Comparison of ENCODE assay signal across 22 mouse cellular contexts in genomic region chr12:35022066-35022465, GRCm38 (mm10). TPM values are rescaled to one million over a fixed set of nuclear protein-coding genes. Genes with fewer than 3 reads are reported as not detected.
DNase-seq lines count a peak whose midpoint lies in the region; ATAC-seq and TF ChIP-seq lines count a peak whose summit lies in the region.
"Had no signal": no experiment of that assay in that cellular context is flagged by ENCODE, and none has a peak within 500 bp of the region (broad histone marks: within the 10 kb centered on the region; RNA-seq: fewer than 3 reads in every experiment).

No protein-coding gene starts in this region.

- no peaks in the 10 kb centered on the region for H3K36me3 ChIP-seq in liver, postnatal 0 days (replicated peaks; ENCODE audit: insufficient read depth, low read length)
- H3K36me3 ChIP-seq: embryonic facial prominence, embryonic 15.5 days; forebrain, embryonic 10.5 days; hindbrain, embryonic 12.5 days had no signal

- H3K9me3 ChIP-seq in liver, postnatal 0 days (ENCODE audit: low read length): no peaks in the 10 kb centered on the region
- H3K9me3 ChIP-seq: embryonic facial prominence, embryonic 15.5 days; forebrain, embryonic 10.5 days; hindbrain, embryonic 12.5 days had no signal

- peak; percentile 11 to 20 for DNase-seq in cerebellum, postnatal 14 days
- no peak for DNase-seq in cerebellum, adult 18-20 months
- DNase-seq in liver, postnatal 0 days: peak; percentile 27
- DNase-seq in liver: no peak
- peak; percentile 36 for DNase-seq in lung, postnatal 36 days
- no peak for DNase-seq in lung, postnatal 4 days
- peak; percentile 53 for DNase-seq in Muller cell, postnatal 12 days (ENCODE audit: inconsistent ontology term)
- DNase-seq: adrenal gland, adult 2 months; adrenal gland, postnatal 25 days; cerebellum, adult 2 months; gastrocnemius, adult 2 months; gastrocnemius, postnatal 25 days; heart, postnatal 10 days; heart, postnatal 4 days had no signal

- ATAC-seq in liver, postnatal 0 days: no peak
- ATAC-seq: forebrain, embryonic 14.5 days; hindbrain, embryonic 16.5 days had no signal

- no peak overlapping the region for H3K27ac ChIP-seq in liver, postnatal 0 days (ENCODE audit: low read depth)
- H3K27ac ChIP-seq: embryonic facial prominence, embryonic 15.5 days; forebrain, embryonic 10.5 days; gastrocnemius, adult 2 months; hindbrain, embryonic 12.5 days had no signal

- peaks cover 2% of the 10 kb centered on the region; the same call in 1 of the 2 replicates for H3K4me1 ChIP-seq in liver, postnatal 0 days (ENCODE audit: insufficient read depth)
- H3K4me1 ChIP-seq: embryonic facial prominence, embryonic 15.5 days; hindbrain, embryonic 12.5 days had no signal

- no peak for TF ChIP-seq CTCF in liver, postnatal 0 days (IDR thresholded peaks at IDR 0.05; ENCODE audit: low read depth)

- WGBS in liver, postnatal 0 days (ENCODE audit: insufficient replicate concordance): 69% methylated on average over 10 of the region's 10 CpGs

- no peak overlapping the region for H3K9ac ChIP-seq in liver, postnatal 0 days (replicated peaks)
- H3K9ac ChIP-seq: embryonic facial prominence, embryonic 15.5 days; hindbrain, embryonic 12.5 days had no signal

- no peak overlapping the region for H3K4me3 ChIP-seq in liver, postnatal 0 days (ENCODE audit: low read depth, low read length)
- H3K4me3 ChIP-seq: embryonic facial prominence, embryonic 15.5 days; erythroblast, embryonic 14.5 days; forebrain, embryonic 10.5 days; gastrocnemius, adult 2 months; hindbrain, embryonic 12.5 days had no signal

- H3K27me3 ChIP-seq in liver, postnatal 0 days (ENCODE audit: insufficient read depth, low read length): no peaks in the 10 kb centered on the region
- H3K27me3 ChIP-seq: embryonic facial prominence, embryonic 15.5 days; hindbrain, embryonic 12.5 days had no signal

- no peak overlapping the region for H3K4me2 ChIP-seq in liver, postnatal 0 days (ENCODE audit: low read depth, low read length)
- H3K4me2 ChIP-seq: embryonic facial prominence, embryonic 15.5 days; hindbrain, embryonic 12.5 days had no signal

- TF ChIP-seq EP300 in liver, postnatal 0 days (IDR thresholded peaks at IDR 0.05; ENCODE audit: low read depth): no peak

RNA-seq across cellular contexts. Expression of gene Snx13, which starts 24.9 kb away (rescaled TPM):
- 10.4 and 10.6 TPM in 2 replicates for polyA plus RNA-seq in liver, postnatal 0 days (2015; fragmentation: Nextera tagmentation; extraction: Ambion mirVana)

RNA-seq across cellular contexts. Expression of gene Prps1l1, which starts 37.5 kb away (rescaled TPM):
- polyA plus RNA-seq in liver, postnatal 0 days (2015; fragmentation: Nextera tagmentation; extraction: Ambion mirVana): not detected in 2 replicates
- polyA plus RNA-seq: adrenal gland, adult 2 months; C2C12; cerebellum, adult 2 months; embryonic facial prominence, embryonic 15.5 days; erythroblast, embryonic 14.5 days; forebrain, embryonic 10.5 days; forebrain, embryonic 14.5 days; heart, embryonic 14.5 days; hindbrain, embryonic 12.5 days; hindbrain, embryonic 16.5 days had no signal

Comparison
In these comparisons a context has a peak if more than half of its experiments do, and no peak if none do; other contexts are left out.
1. DNase-seq: peak in cerebellum, postnatal 14 days (2 of 2), liver, postnatal 0 days (single experiment), lung, postnatal 36 days (single experiment) and Muller cell, postnatal 12 days (single experiment); none in cerebellum, adult 18-20 months (0 of 2), liver (single experiment) and lung, postnatal 4 days (0 of 2).